Mouse (Mus musculus): ENCODE results near the gene Bcas3. TPM values are rescaled to one million over a fixed set of nuclear protein-coding genes. Genes with fewer than 3 reads are reported as not detected.

The Bcas3 gene
- total RNA-seq, 2 experiments from 2014 or later, result 40.9 to 45.4 TPM

- DNase-seq (ENCODE audit: low spot score in 2 of 2), result no peak
Observed at GRCm38 (mm10) chr11:85525979-85526775, 173.2 kb downstream of the Bcas3 start.

DNA sequence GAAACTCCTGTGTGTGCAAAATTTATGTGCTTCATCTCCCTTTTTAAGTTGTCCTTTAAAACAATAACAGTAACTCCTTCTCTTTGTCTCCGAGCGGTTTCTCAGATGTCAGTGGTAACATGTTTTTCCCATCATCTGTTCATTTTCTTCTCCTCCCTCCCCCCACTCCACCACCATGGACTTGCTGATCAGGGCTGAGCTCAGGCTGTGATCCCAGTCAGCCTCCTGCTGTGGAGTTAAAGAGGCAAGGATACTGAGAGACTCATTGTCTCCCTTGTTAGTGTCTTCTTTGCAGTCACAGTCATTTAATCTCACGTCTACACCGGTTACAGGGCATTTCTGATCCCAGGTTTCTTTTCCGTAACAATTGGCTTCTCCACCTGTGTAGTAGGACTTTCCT lies 174.3 kb downstream of the Bcas3 start:
- no peak for DNase-seq (ENCODE audit: low spot score in 2 of 2)

GRCm38 (mm10) chr11:85529531-85530285 lies 176.7 kb downstream of the Bcas3 start:
- no peak for DNase-seq (ENCODE audit: low spot score in 2 of 2)

DNA sequence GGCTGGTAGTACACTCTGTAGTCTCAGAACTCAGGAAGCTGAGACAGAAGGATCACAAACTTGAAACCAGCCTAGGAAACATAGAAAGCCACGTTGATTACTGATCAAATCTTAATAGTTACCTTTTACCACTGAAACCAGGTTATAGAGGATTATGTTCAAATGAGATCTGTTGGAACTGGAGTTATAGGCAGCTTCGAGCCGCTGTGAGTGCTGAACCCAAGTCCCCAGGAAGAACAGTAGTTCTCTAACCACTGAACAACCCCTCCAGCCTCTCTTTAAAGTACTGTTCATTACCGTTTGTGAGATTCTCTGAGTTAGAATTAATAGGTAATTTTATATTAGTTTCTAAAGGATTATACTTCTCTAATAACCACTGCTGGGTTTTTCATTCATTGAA lies 188.0 kb downstream of the Bcas3 start:
- no peak for DNase-seq (ENCODE audit: low spot score in 2 of 2)

DNA sequence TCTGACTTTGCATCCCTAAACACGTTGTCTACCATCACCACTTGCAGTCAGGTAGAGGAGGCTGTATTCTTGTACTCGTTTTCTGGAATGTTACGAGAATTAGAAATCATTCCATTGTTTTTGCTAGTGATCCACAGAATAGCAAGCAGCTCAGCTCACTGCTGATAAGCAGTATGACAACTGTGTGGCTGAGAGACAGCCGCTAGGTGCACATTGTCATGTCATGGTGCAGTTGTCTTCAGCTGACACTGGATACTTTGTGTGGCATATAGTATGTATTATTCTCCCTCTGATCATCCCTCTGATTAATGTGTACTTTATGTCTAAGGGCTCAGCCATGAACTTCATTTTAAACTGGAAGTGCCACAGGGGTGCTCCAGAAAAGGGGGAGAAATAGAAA lies 190.3 kb downstream of the Bcas3 start:
- no peak for DNase-seq (ENCODE audit: low spot score in 2 of 2)

- DNase-seq (ENCODE audit: low spot score in 2 of 2), result no peak
Observed at GRCm38 (mm10) chr11:85545602-85546001, 192.6 kb downstream of the Bcas3 start.

DNA sequence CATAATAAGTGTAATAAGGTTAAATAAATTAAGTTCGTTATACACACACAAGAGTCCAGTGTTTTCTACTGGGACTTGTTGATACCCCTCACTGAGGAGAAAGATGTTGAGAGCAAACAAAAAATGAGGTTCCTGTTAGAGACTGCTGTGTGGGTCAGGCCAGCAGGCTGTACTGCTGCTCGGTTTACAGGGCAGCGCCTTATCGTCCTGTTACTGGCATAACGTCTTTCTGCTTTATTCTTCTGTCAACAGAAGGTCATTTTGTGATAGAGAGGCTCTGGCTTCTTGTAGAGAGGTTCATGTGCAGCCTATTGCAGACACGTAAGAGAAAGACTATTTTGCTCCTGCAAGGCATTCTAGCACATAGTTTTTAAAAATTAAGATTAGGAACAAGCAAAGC lies 195.0 kb downstream of the Bcas3 start:
- DNase-seq (ENCODE audit: low spot score in 2 of 2), result no peak

DNA sequence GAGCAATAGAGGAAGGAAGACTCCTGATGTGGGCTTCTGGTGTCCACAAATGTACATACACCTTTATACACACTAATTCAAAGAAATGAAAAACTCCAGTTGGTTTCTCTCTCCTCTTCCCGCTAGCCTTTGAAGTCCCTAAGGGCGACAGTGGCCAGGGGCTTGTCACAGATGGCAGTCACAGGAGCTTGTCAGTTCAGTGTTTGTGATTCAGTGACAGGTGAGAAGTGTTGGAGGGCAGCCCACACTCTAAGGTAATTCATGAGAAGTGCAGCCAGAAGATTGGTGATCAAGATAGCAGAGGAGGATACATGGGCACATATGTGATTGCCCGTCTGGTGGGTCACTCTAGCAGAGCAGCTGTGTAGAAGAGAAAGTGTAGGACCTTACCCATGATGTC lies 196.7 kb downstream of the Bcas3 start:
- no peak for DNase-seq (ENCODE audit: low spot score in 2 of 2)

DNA sequence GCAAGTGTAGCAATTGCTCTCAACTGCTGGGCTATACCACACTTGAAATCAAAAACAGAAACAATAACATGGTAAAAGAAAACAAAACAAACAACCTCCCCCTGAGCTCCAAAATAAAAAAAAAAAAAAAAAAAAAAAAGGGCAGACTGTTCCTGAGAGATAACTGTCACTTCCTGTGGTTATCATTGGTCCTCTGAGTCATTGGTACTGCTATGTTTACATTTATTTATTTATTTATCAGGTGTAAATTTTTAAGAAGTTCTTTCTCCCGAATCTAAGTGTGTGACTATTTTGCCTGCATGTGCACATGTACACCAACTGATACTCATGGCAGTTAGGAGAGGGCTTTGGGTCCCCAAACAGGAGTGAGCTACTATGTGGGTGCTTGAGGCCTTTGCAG lies 202.1 kb downstream of the Bcas3 start:
- DNase-seq (ENCODE audit: low spot score in 2 of 2), result no peak

DNA sequence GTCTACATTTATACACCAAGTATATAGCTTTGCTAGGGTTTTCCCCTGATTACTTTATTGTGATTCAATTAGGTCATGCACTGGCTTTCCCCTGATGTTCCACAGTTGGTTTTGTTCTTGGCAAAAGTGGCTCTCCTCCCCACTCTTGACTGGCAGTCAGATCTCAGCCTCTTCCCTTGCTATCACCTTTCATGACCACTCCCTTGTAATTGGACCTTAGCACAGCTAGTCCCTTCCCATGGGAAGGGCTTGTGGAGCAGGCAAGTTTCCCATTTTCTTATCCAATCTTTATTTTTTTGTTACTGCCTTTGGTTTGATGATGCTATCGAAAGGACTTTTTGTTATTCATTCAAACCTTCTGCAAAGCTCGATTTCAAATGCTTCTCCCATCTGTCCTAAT lies 202.8 kb downstream of the Bcas3 start:
- DNase-seq (ENCODE audit: low spot score in 2 of 2), result no peak

GRCm38 (mm10) chr11:85565068-85565467 lies 212.1 kb downstream of the Bcas3 start:
- no peak for DNase-seq (ENCODE audit: low spot score in 2 of 2)

DNA sequence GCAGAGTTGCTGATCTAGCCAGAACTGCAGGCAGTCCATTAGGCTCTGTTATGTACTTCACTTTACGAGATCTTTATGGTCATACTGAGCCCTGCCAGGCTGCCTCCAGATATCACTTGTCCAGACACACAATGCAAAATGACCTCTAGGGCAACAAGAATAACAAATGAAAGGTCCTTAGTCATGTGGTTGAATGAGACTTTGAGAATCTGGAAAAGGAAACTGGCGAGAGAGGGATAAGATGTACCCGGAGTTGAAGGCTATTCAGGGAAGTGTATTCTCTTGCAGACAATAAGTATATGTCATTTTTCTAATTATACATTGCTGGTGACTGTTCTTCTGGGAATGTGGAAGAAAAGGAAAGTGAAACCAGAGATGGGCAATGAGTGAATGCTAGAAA lies 218.1 kb downstream of the Bcas3 start:
- no peak for DNase-seq (ENCODE audit: low spot score in 2 of 2)

DNA sequence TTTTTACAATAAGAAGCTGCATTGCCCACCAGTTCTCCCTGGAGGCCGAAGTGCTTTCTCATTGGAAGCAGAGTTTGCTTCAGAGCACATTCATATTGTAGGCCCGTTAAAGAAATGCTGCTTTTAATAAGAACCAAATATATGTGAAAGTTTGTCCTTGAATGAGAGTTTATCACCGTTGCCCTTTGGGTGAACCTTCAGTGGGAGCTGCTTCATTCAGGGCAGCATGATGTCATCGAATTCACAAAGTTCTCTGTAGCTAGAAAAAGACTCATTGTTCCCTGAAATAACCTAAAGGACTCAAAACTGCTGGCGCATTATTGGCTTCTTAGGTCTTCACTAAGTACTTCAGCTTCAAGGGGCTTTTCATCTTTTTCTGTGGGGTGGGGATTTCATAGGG lies 219.0 kb downstream of the Bcas3 start:
- no peak for DNase-seq (ENCODE audit: low spot score in 2 of 2)

DNA sequence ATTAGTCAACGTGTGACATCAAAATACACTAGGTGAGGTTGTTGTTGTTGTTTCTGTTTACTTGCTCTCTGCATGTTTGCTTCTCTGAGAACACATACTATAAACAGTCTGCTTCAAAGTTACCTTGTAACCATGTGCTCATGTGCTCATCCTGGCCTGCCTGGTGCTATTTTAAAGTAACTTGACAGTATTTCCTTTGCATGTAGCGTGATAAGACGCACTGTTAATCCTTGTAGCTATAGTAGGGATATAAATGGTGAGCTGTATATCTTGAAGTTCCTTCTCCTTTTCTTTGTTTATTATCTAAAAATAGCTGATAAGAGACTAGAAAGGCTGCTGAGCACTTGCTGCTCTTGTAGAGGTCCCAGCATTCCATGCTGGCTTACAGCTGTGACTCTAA lies 219.6 kb downstream of the Bcas3 start:
- no peak for DNase-seq (ENCODE audit: low spot score in 2 of 2)

DNA sequence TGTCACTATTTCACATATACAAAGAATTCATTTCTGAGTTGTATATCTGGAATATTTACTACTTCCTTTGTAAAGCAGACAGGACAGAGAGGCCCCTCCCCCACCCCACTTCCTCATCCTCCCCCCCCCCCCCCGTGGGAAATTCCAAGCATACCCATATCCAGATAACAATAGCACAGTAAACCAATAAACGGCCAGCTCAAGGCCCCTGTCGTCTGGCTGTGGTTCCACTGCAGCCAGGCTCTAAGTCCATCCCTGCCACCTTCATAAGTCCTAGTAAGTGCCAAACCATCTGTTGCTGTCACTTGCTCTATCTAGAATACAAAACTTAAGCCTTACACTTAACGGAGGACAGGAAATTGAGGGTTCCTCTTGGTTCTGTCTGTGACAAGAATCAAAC lies 221.5 kb downstream of the Bcas3 start:
- DNase-seq (ENCODE audit: low spot score in 2 of 2), result no peak

GRCm38 (mm10) chr11:85577816-85578645 lies 225.1 kb downstream of the Bcas3 start:
- no peak for DNase-seq (ENCODE audit: low spot score in 2 of 2)

- no peak for DNase-seq (ENCODE audit: low spot score in 2 of 2)
Observed at GRCm38 (mm10) chr11:85584086-85584485, 231.1 kb downstream of the Bcas3 start.

GRCm38 (mm10) chr11:85593636-85594035 lies 240.7 kb downstream of the Bcas3 start:
- no peak for DNase-seq (ENCODE audit: low spot score in 2 of 2)

DNA sequence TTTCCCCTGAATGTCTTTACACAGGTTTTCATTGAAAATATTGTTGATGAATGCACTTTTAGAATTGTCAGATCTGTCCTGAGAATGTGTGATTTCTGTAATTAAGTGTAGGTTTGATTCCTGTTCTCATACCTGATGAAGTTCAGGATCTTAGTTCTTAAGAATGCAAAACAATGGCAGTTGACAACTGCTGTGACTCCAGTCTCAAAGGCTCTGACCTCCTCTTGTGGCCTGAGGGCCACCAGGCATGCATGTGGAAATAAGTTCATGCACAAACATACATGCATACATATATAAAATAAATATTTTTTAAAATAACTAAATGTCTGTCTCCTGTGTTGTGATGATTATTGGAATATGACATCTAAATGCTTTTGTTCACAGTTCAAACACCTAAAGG lies 246.3 kb downstream of the Bcas3 start:
- no peak for DNase-seq (ENCODE audit: low spot score in 2 of 2)

DNA sequence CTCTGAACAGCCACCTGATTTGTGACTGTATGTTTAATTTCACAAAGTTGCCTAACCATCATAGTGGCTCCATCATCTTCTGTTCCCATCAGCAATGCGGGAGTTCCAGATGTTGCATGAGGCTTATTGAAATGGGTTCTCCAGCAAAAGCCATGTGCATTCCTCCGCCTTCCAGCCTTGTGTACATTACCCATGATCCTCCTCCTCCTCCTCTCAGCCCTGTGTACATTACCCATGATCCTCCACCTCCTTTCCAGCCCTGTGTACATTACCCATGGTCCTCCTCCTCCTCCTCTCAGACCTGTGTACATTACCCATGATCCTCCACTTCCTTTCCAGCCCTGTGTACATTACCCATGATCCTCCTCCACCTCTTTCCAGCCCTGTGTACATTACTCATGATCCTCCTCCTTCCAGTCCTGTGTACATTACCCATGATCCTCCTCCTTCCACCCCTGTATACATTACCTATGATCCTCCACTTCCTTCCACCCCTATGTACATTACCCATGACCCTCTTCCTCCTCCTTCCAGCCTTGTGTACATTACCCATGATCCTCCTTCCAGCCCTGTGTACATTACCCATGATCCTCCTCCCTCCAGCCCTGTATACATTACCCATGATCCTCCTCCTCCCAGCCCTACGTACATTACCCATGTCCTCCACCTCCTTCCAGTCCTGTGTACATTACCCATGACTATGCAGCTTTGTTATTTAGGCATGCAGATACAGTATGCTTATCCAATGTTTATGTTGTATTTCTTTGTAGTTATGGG lies 250.8 kb downstream of the Bcas3 start:
- DNase-seq (ENCODE audit: low spot score in 2 of 2), result no peak
